Mouse (Mus musculus): ENCODE results near the gene Glra4.

GRCm38 (mm10) chrX:136825016-136825415, 45.1 kb upstream of the Glra4 start:
- no peak for TF ChIP-seq CTCF (conservative IDR thresholded peaks at IDR 0.05; ENCODE audit: insufficient read depth, insufficient read length, low read depth, low read length)
- TF ChIP-seq POLR2A (IDR thresholded peaks at IDR 0.05; ENCODE audit: low read depth, low read length) = no peak

Measured in kidney, adult 2 months (tissue).